Mouse (Mus musculus) thymus, adult 2 months (tissue): ENCODE results near the gene Spink4.

Source experiments
- CTCF ChIP-seq: fragments of 200-500 bp; IDR thresholded peaks from 2 replicates; pipeline ENCODE4 v1.5.1; 2012; ENCODE audit warnings: mild to moderate bottlenecking, control low read depth, low read length, moderate library complexity, borderline replicate concordance; ENCODE audit not compliant: control insufficient read depth, poor library complexity, insufficient read depth; ENCODE audit errors: extremely low read depth
- POLR2A ChIP-seq: fragments of 200-500 bp; IDR thresholded peaks from 2 replicates; pipeline ENCODE4 v1.6.1; 2012; ENCODE audit warnings: mild to moderate bottlenecking, low read length, control low read depth, moderate library complexity; ENCODE audit not compliant: control insufficient read depth, poor library complexity, insufficient read depth; ENCODE audit errors: extremely low read depth

DNA sequence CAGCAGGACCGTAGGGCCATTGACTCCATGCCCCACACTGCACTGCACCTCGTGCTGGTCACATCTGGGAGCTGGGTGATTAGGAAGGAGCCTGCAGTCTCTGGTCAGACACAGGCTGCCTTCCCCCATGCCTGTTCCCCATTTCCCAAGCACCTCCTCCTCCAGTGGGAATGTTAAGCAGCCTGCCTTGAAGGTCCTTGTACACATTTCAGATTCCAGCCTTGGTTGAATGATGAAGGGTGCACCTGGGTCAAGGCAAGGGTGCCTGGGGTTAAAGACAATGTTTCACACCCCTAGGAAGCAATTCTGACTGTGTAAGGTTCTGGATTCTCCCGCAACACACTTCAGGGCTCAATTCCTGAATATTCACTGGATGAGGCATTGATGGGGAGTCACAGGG, 1.4 kb downstream of the Spink4 start:
- TF ChIP-seq CTCF (no peak), POLR2A (no peak)
